Mouse (Mus musculus) brain, embryonic 14.5 days (tissue): ENCODE data around the gene Ublcp1.

Experiments used
- CTCF ChIP-seq: fragments of 200-500 bp; IDR thresholded peaks from 2 replicates; pipeline ENCODE4 v1.5.1; 2012; ENCODE audit warnings: inconsistent platforms, mild to moderate bottlenecking, moderate library complexity, borderline replicate concordance; ENCODE audit not compliant: insufficient read depth, insufficient read length; ENCODE audit errors: extremely low read depth
- POLR2A ChIP-seq: fragments of 200-500 bp; IDR thresholded peaks from 2 replicates; pipeline ENCODE4 v1.6.1; 2012; ENCODE audit warnings: mild to moderate bottlenecking, inconsistent platforms, borderline replicate concordance; ENCODE audit not compliant: poor library complexity, insufficient read depth, insufficient read length, severe bottlenecking; ENCODE audit errors: extremely low read depth

DNA sequence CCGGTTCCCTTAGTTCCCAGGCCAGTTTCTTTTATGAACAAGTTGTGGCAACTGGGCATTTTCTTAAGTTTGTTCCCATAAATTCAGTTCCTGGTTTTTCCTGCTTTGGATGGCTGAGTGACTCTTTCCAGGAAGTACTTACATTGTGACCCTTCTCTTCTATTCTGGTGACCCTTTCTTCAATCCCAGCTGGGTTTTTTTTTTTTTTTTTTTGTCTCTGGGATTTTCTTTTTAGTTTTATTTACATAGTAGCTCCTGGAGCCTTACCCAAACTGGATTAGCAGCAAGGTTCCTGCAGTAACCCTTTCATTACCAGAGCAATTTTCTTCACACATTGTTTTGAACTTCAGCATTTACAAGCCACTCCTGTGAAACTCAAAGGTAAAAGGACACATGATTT is 46.1 kb upstream of the Ublcp1 start:
- TF ChIP-seq CTCF (no peak), POLR2A (no peak)
